Mouse (Mus musculus): ENCODE results near the gene Tnfrsf11a. TPM values are rescaled to one million over a fixed set of nuclear protein-coding genes. Genes with fewer than 3 reads are reported as not detected.

Tnfrsf11a gene
- polyA plus RNA-seq, 1 experiment from 2014 or later = 0.42 TPM

DNA sequence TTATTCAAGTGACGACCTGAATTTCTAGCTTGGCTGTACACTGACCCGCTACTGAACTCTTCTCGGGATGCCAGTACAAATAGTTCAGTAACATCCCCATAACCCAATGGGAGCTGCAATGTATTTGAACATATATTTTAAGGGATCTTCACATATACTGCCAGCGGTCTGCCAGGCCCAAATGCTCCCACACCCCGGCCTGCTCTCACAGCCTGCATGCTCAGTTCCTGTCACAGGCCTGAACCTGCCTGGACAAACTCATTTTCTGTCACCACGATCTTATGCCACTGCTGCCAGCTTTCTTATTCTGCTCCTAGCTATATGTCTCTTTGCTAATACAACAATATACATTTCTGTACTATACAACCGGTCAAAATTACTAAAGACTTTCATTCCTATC, 100.9 kb downstream of the Tnfrsf11a start:
- Histone ChIP-seq H3K9ac (no peak overlapping the region), H3K27ac (no peak overlapping the region), H3K27me3 (no peaks in the 10 kb centered on the region), H3K9me3 (replicated peaks) (no peaks in the 10 kb centered on the region), H3K4me2 (peak overlapping the region; percentile 58), H3K4me1 (replicated peaks) (peaks cover 12% of the 10 kb centered on the region), H3K36me3 (no peaks in the 10 kb centered on the region), H3K4me3 (no peak overlapping the region)
- no peak for ATAC-seq (replicated peaks; ENCODE audit: insufficient number of reproducible peaks, insufficient read depth, low FRiP score, low read depth)
- WGBS = 78% methylated on average over 7 of the region's 7 CpGs

- 59% methylated on average over 2 of the region's 2 CpGs for WGBS
- H3K36me3 ChIP-seq = no peaks in the 10 kb centered on the region
- H3K4me1 ChIP-seq (replicated peaks) = peaks cover 9% of the 10 kb centered on the region
- H3K27ac ChIP-seq = no peak overlapping the region
- H3K27me3 ChIP-seq = no peaks in the 10 kb centered on the region
- no peak overlapping the region for H3K4me3 ChIP-seq
- H3K4me2 ChIP-seq = no peak overlapping the region
- ATAC-seq (replicated peaks; ENCODE audit: insufficient number of reproducible peaks, insufficient read depth, low FRiP score, low read depth) = no peak
- no peak overlapping the region for H3K9ac ChIP-seq
- no peaks in the 10 kb centered on the region for H3K9me3 ChIP-seq (replicated peaks)
Measured at GRCm38 (mm10) chr1:105883498-105883897, 103.0 kb downstream of the Tnfrsf11a start.

GRCm38 (mm10) chr1:105885101-105885500, 104.6 kb downstream of the Tnfrsf11a start:
- H3K9ac ChIP-seq = no peak overlapping the region
- WGBS = 90% methylated on average over 1 of the region's 1 CpGs
- H3K27me3 ChIP-seq = no peaks in the 10 kb centered on the region
- no peak for ATAC-seq (replicated peaks; ENCODE audit: insufficient number of reproducible peaks, insufficient read depth, low FRiP score, low read depth)
- no peak overlapping the region for H3K4me3 ChIP-seq
- no peaks in the 10 kb centered on the region for H3K36me3 ChIP-seq
- no peak overlapping the region for H3K4me2 ChIP-seq
- no peaks in the 10 kb centered on the region for H3K9me3 ChIP-seq (replicated peaks)
- H3K4me1 ChIP-seq (replicated peaks) = peaks cover 4% of the 10 kb centered on the region
- H3K27ac ChIP-seq = no peak overlapping the region

- Histone ChIP-seq H3K4me3 (no peak overlapping the region), H3K27me3 (no peaks in the 10 kb centered on the region), H3K4me2 (no peak overlapping the region), H3K9ac (no peak overlapping the region), H3K4me1 (replicated peaks) (peaks cover 4% of the 10 kb centered on the region), H3K9me3 (replicated peaks) (no peaks in the 10 kb centered on the region), H3K36me3 (no peaks in the 10 kb centered on the region), H3K27ac (no peak overlapping the region)
- no peak for ATAC-seq (replicated peaks; ENCODE audit: insufficient number of reproducible peaks, insufficient read depth, low FRiP score, low read depth)
- 60% methylated on average over 5 of the region's 5 CpGs for WGBS
Measured at GRCm38 (mm10) chr1:105885575-105885974, 105.1 kb downstream of the Tnfrsf11a start.

- no peak for ATAC-seq (replicated peaks; ENCODE audit: insufficient number of reproducible peaks, insufficient read depth, low FRiP score, low read depth)
- Histone ChIP-seq H3K9ac (no peak overlapping the region), H3K36me3 (no peaks in the 10 kb centered on the region), H3K4me3 (no peak overlapping the region), H3K27me3 (no peaks in the 10 kb centered on the region), H3K27ac (no peak overlapping the region), H3K4me1 (replicated peaks) (peaks cover 3% of the 10 kb centered on the region; the same call in 1 of the 2 replicates), H3K4me2 (no peak overlapping the region), H3K9me3 (replicated peaks) (no peaks in the 10 kb centered on the region)
- 67% methylated on average over 5 of the region's 5 CpGs for WGBS
Measured at GRCm38 (mm10) chr1:105886358-105886757, 105.8 kb downstream of the Tnfrsf11a start.

DNA sequence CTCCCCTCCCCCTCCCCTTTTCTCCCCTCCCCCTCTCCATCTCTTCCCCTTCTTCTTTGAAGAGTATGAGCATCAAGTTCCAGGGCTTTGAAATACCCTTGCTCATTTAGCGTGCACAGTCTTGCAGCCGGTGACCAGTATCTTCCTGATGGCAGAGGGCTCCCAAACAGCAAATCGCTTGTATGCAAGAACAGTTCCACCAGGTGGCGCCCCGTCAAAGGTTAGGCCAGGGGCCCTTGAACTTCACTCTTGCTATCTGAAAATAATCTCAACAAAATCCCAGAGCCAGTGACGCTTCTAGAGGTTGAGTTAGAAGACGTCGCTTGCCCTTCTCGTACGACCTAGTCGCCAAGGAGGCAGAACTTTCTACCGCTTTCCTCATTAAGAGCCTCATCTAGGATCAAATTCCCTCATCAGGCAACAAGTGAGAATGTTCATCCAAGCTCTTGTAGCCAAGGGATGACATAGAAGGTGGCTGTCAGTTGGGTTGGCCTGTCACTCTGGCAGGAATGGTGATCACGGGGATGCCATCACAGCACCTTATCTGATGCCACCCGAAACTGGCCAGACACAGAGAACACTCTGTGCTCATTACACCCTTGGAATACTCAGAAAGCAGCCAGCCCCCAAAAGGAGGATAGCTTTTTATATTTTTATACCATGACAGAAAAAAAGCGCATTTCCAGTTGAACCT, 110.7 kb downstream of the Tnfrsf11a start:
- H3K27ac ChIP-seq = no peak overlapping the region
- ATAC-seq (replicated peaks; ENCODE audit: insufficient number of reproducible peaks, insufficient read depth, low FRiP score, low read depth) = peak; percentile 55; the same call in 1 of the 2 replicates
- no peaks in the 10 kb centered on the region for H3K36me3 ChIP-seq
- H3K9ac ChIP-seq = no peak overlapping the region
- H3K4me2 ChIP-seq = peak overlapping the region; percentile 23; the same call in 1 of the 2 replicates
- WGBS = 22% methylated on average over 15 of the region's 15 CpGs
- H3K27me3 ChIP-seq = no peaks in the 10 kb centered on the region
- H3K4me3 ChIP-seq = no peak overlapping the region
- H3K4me1 ChIP-seq (replicated peaks) = peaks cover 3% of the 10 kb centered on the region; the same call in 1 of the 2 replicates
- no peaks in the 10 kb centered on the region for H3K9me3 ChIP-seq (replicated peaks)

DNA sequence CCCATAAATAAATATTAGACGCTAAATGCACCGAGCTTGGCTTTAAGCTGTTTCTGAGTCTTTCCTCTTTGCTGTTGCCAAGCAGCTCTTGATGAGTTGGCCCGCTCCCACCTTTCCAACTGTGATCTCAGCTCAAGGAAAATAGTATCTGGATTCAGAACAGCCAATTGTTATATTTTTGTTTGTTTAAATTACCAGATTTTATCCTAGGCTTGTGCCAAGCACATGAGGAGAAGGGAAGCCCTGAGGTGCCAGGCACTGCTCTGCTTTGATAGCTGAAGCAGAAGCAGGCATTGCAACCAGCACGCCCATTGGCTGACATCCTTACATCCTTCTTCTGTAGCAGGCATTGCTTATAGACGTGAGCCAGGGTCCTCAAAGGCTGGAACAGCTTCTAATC, 114.5 kb downstream of the Tnfrsf11a start:
- 74% methylated on average over 5 of the region's 5 CpGs for WGBS
- H3K4me3 ChIP-seq = no peak overlapping the region
- no peak overlapping the region for H3K4me2 ChIP-seq
- no peak for ATAC-seq (replicated peaks; ENCODE audit: insufficient number of reproducible peaks, insufficient read depth, low FRiP score, low read depth)
- H3K9ac ChIP-seq = no peak overlapping the region
- H3K27me3 ChIP-seq = no peaks in the 10 kb centered on the region
- H3K9me3 ChIP-seq (replicated peaks) = no peaks in the 10 kb centered on the region
- no peak overlapping the region for H3K27ac ChIP-seq
- H3K4me1 ChIP-seq (replicated peaks) = peaks cover 3% of the 10 kb centered on the region; the same call in 1 of the 2 replicates
- no peaks in the 10 kb centered on the region for H3K36me3 ChIP-seq

Other genes starting within 250 kb of the Tnfrsf11a start
- 9.7 and 10.9 TPM in 2 replicates for gene Pign, start 117.0 kb upstream of the Tnfrsf11a start, polyA plus RNA-seq (2015; fragmentation: Nextera tagmentation; extraction: Ambion mirVana)
- 14.9 and 18.3 TPM in 2 replicates for gene Relch, start 116.9 kb upstream of the Tnfrsf11a start, polyA plus RNA-seq (2015; fragmentation: Nextera tagmentation; extraction: Ambion mirVana)
- 1.7 and 2.3 TPM in 2 replicates for gene Zcchc2, start 209.7 kb downstream of the Tnfrsf11a start, polyA plus RNA-seq (2015; fragmentation: Nextera tagmentation; extraction: Ambion mirVana)

Measured in heart, embryonic 15.5 days (tissue).